Mouse (Mus musculus) forebrain, embryonic 14.5 days (tissue): Measurements from ENCODE around the gene Meltf. TPM values are rescaled to one million over a fixed set of nuclear protein-coding genes. Genes with fewer than 3 reads are reported as not detected.
A peak's percentile ranks its signal among the peaks of the same experiment; 100 is the strongest.
"Not testable (repeated sequence)": the region's sequence is repeated elsewhere in the genome, so short reads cannot be mapped to it uniquely, and the experiment has no call there.

Experiments used
- ATAC-seq: fragments of 200-750 bp; cut with Nextera tagmentation; 2 replicates; pipeline ENCODE4 v1.8.0; 2017; ENCODE audit warnings: mild to moderate bottlenecking, moderate library complexity
- DNase-seq: peaks from one replicate; pipeline ENCODE4 v3.0.0-alpha.2; 2015; ENCODE audit warnings: low spot score
- H3K27ac ChIP-seq: fragments of 300-500 bp; sonication (generic); 2 replicates; pipeline ENCODE4 v1.5.1; 2014; ENCODE audit warnings: low read depth, mild to moderate bottlenecking, control low read depth, low read length, moderate library complexity
- H3K27me3 ChIP-seq: fragments of 300-500 bp; sonication (generic); replicated peaks from 2 replicates; pipeline ENCODE4 v1.6.1; 2014; ENCODE audit warnings: low read length, control low read depth, mixed read lengths; ENCODE audit not compliant: control insufficient read depth, insufficient read depth
- H3K36me3 ChIP-seq: fragments of 300-500 bp; sonication (generic); 2 replicates; pipeline ENCODE4 v1.6.1; 2014; ENCODE audit warnings: low read length, control low read depth; ENCODE audit not compliant: control insufficient read depth, insufficient read depth
- H3K4me1 ChIP-seq: fragments of 300-500 bp; sonication (generic); 2 replicates; pipeline ENCODE4 v1.6.1; 2014; ENCODE audit warnings: antibody characterized with exemption, low read length, control low read depth; ENCODE audit not compliant: control insufficient read depth, insufficient read depth
- H3K4me2 ChIP-seq: fragments of 300-500 bp; sonication (generic); 2 replicates; pipeline ENCODE4 v1.6.1; 2014; ENCODE audit warnings: mild to moderate bottlenecking, control low read depth, low read length
- H3K4me3 ChIP-seq: fragments of 300-500 bp; sonication (generic); 2 replicates; pipeline ENCODE4 v1.5.1; 2014; ENCODE audit warnings: low read depth, low read length, control low read depth
- H3K9ac ChIP-seq: fragments of 300-500 bp; sonication (generic); 2 replicates; pipeline ENCODE4 v1.6.1; 2014; ENCODE audit warnings: mild to moderate bottlenecking, low read length, control low read depth, moderate library complexity
- H3K9me3 ChIP-seq: fragments of 300-500 bp; sonication (generic); replicated peaks from 2 replicates; pipeline ENCODE4 v1.6.1; 2016; ENCODE audit warnings: low read length, control low read depth, mixed read lengths; ENCODE audit not compliant: control insufficient read depth
- WGBS: fragments of 180-500 bp; shearing (Covaris S2); extraction: QIAGEN DNeasy Blood & Tissue Kit; methylation state at CpG from one replicate; pipeline ENCODE4 v1.1.7; 2014; 5-methylcytosine and 5-hydroxymethylcytosine counted together
- polyA plus RNA-seq: library from polyadenylated mRNA; unstranded; fragments of >200 nt; fragmentation: Nextera tagmentation; extraction: Ambion mirVana; gene quantifications from 2 replicates; pipeline ENCODE4 v1.2.1, GENCODE M21; 2014

Gene Meltf
- polyA plus RNA-seq, 1 experiment from 2014 or later = 0.04 TPM

DNA sequence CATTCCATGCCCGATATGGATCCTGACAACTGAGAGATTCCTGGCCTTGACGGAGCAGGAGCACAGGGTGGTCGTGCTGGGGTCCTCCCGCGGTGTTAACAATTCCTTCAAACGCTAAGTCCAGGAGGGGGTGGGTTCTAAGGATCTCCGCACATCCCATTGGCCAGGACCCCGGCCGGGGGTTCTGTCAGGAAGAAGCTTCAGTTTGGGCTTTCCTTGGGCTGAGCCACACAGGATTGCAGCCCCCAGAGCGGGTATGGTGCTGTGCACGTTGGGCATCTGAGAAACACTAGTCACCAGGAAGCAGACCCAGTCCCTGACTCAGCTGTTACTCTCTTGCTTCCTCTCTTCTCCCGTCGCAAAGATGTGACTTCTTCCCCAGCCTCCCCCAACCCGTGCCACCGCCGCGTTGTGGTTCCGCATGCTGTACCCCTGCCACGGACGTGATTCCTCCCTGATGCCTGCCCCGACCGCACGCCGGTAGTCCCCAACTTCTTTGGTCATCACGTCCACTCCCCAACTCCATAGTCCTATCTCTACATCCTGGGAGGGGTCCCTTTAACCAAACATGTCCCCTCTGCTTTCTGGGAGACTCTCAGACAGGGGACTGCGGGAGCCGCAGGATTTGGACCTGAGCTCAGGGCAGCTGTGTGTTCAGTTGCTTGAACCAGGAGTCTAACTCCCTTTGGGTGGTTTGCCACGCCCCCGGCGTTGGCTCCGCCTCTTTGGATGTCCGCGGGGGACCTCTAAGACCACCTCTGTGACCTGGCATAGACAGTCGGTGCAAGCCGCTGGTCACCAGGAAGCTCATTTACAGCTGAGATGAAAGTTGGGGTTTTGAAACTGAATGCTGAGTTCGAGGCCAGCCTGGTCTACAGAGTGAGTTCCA lies 56.7 kb downstream of the Meltf start:
- Histone ChIP-seq H3K9me3 (no peaks in the 10 kb centered on the region), H3K27ac (no peak overlapping the region), H3K27me3 (peaks cover 5% of the 10 kb centered on the region), H3K4me2 (peak overlapping the region; percentile 83), H3K9ac (peak overlapping the region; percentile 51), H3K4me1 (peaks cover 9% of the 10 kb centered on the region), H3K36me3 (no peaks in the 10 kb centered on the region), H3K4me3 (peak overlapping the region; percentile 38)
- DNase-seq = peak; percentile 24
- 6% methylated on average over 36 of the region's 36 CpGs for WGBS
- ATAC-seq = no peak

DNA sequence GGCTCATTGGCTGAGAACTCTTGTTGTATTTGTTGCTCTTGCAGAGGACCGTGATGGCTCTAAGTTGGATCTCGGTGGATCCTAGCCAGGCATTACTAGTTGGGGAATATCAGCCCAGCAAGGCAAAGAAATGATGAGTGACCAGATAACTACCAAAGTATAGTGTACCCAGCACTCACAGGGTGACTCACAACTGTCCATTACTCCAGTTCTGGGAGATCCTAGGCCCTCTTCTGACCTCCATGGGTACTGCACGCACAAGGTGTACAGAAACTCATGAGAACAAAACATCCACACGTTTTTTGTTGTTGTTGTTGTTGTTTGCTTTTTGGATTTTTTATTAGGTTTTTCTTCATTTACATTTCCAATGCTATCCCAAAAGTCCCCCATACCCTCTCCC lies 58.0 kb downstream of the Meltf start:
- Histone ChIP-seq H3K27me3 (peaks cover 5% of the 10 kb centered on the region), H3K4me2 (no peak overlapping the region), H3K9ac (no peak overlapping the region), H3K4me3 (no peak overlapping the region), H3K36me3 (no peaks in the 10 kb centered on the region), H3K27ac (no peak overlapping the region), H3K9me3 (no peaks in the 10 kb centered on the region), H3K4me1 (peaks cover 9% of the 10 kb centered on the region)
- ATAC-seq = no peak
- DNase-seq = no peak
- 86% methylated on average over 4 of the region's 4 CpGs for WGBS

DNA sequence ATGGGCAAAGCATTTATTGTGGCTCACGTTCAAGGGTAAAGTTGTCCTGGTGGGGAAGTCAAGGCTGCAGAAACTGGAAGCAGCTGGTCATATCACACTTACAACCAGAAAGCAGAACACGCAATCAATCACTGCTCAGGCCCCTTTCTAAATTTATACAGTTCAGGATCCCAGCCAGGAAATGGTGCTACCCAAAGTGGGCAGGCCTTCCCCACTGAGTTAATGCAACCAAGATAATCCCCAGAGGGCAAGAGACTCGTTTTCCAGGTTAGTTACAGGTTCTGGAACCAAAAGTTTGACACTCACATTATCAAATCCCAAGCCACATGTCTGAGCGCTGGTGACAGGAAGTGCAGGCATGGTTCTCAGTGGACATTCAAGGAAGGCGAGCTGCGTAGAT lies 60.2 kb downstream of the Meltf start:
- 79% methylated on average over 6 of the region's 6 CpGs for WGBS
- DNase-seq (no peak), ATAC-seq (no peak)
- Histone ChIP-seq H3K9me3 (no peaks in the 10 kb centered on the region), H3K9ac (no peak overlapping the region), H3K36me3 (no peaks in the 10 kb centered on the region), H3K4me1 (peaks cover 2% of the 10 kb centered on the region), H3K27me3 (peaks cover 5% of the 10 kb centered on the region), H3K4me2 (no peak overlapping the region), H3K4me3 (no peak overlapping the region), H3K27ac (no peak overlapping the region)

DNA sequence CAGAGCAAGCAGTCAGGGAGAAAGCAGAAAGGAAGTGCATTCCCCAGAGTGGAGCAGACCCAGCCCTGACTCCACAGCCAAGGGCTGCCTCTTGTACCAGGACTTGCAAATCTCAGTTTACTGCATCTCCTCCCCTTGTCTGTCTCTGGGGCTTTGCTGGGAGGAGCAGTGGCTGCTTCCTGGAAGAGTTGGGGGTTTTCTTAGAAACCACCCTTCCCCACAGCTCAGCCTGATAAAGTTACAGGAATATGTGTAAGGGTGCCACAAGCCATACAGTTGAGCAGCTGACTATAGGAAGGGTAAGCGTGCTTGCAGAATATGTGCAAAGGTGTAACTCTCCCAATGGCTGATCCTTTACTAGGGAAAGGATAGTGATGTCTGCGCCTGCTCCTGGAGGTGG lies 62.0 kb downstream of the Meltf start:
- ATAC-seq (no peak), DNase-seq (no peak)
- Histone ChIP-seq H3K27ac (no peak overlapping the region), H3K36me3 (no peaks in the 10 kb centered on the region), H3K9me3 (no peaks in the 10 kb centered on the region), H3K4me3 (no peak overlapping the region), H3K27me3 (peaks cover 3% of the 10 kb centered on the region), H3K9ac (no peak overlapping the region), H3K4me2 (no peak overlapping the region), H3K4me1 (no peaks in the 10 kb centered on the region)
- WGBS = 63% methylated on average over 2 of the region's 2 CpGs

DNA sequence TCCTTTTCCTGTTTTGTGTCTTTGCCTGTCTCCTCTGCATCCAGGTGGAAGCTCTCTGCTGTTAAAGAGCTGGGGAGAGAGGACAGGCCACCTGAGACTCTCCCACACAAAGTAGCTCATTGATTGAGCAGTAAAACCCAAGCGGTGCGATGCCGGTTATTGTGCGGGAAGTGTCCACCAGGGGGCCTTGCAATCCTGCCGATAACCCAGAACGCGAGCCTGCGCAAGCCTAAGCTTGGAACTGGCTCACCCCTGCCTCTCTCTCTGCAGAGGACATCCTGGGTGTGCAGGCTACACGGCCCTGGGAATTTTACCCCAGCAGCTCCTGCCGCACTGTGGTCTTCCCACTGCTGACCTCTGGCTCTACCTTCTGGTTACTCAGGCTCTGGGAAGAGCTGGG lies 65.4 kb downstream of the Meltf start:
- WGBS = 2% methylated on average over 10 of the region's 10 CpGs
- no peak overlapping the region for H3K4me2 ChIP-seq

DNA sequence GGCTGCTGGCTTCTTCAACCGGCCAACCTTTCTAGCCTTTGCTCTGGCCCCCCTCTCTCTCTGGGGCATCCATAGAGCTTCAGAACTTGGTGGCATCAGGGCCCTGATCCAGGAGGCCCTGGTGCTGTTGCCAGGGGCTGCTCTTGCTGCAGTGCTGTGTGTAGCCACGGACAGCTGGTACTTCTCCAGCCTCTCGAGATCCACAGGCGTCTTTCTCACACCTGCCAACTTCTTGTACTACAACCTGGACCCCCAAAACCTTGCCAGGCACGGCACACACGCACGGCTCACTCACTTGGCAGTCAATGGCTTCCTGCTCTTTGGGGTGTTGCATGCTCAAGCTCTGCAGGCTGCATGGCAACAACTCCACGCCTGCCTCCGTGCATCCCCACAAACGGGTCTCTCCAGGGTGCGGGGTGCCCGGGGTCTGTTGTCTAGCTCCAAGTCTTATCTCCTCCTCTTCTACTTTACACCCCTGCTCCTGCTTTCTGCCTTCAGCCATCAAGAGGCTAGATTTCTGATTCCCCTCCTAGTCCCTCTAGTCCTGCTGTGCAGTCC lies 66.2 kb downstream of the Meltf start:
- DNase-seq (no peak), ATAC-seq (no peak)
- Histone ChIP-seq H3K27me3 (no peaks in the 10 kb centered on the region), H3K36me3 (0 out of 2 replicates have a peak, but pooled peaks cover 3% of the 10 kb centered on the region), H3K9me3 (no peaks in the 10 kb centered on the region), H3K27ac (no peak overlapping the region), H3K4me1 (peaks cover 18% of the 10 kb centered on the region), H3K4me3 (no peak overlapping the region), H3K9ac (no peak overlapping the region), H3K4me2 (no peak overlapping the region)
- WGBS = 87% methylated on average over 12 of the region's 12 CpGs

More for the DNA sequence above, 65.4 kb downstream of the Meltf start:
- no peak overlapping the region for H3K9ac ChIP-seq
- H3K4me3 ChIP-seq = no peak overlapping the region
- no peaks in the 10 kb centered on the region for H3K27me3 ChIP-seq
- peaks cover 14% of the 10 kb centered on the region for H3K4me1 ChIP-seq
- H3K9me3 ChIP-seq = no peaks in the 10 kb centered on the region
- no peak overlapping the region for H3K27ac ChIP-seq
- 0 out of 2 replicates have a peak, but pooled peaks cover 3% of the 10 kb centered on the region for H3K36me3 ChIP-seq
- ATAC-seq = 0 out of 2 replicates have a peak, but pooled peaks have one; percentile 24
- peak; percentile 79 for DNase-seq

DNA sequence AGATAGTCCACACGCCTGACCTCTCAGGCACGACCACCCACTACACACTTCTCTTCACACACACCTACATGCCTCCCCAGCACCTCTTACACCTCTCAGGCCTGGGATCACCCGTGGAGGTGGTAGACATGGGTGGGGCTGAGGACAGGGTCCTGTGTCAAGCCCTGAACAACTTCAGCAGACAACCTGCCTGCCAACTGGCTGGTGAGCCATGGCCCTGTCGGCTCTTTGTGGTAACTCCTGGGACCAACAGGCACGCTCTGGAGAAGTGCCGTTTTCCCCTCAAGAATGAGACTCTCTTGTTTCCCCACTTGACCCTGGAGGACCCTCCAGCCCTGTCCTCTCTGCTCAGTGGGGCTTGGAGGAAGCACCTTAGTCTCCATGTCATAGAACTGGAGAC lies 66.8 kb downstream of the Meltf start:
- 86% methylated on average over 6 of the region's 6 CpGs for WGBS
- no peak for DNase-seq
- Histone ChIP-seq H3K9ac (no peak overlapping the region), H3K36me3 (0 out of 2 replicates have a peak, but pooled peaks cover 7% of the 10 kb centered on the region), H3K9me3 (no peaks in the 10 kb centered on the region), H3K4me1 (peaks cover 18% of the 10 kb centered on the region), H3K4me3 (no peak overlapping the region), H3K27ac (no peak overlapping the region), H3K4me2 (no peak overlapping the region), H3K27me3 (no peaks in the 10 kb centered on the region)
- no peak for ATAC-seq

DNA sequence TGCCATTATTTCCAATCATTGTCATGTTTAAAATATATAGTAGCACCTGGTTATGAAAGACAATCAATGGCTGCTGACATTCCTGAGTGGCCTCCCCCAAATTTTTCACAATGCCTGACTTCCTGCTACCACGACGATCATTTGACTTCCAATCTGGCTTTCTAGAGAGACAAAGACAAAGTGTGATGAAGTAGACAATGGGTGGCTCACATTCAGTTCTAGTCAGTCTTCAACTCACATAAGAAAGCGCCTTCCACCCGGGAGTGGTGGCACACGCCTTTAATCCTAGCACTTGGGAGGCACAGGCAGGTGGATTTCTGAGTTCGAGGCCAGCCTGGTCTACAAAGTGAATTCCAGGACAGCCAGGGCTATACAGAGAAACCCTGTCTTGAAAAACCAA lies 67.4 kb downstream of the Meltf start:
- not testable (repeated sequence) for DNase-seq
- 89% methylated on average over 6 of the region's 6 CpGs for WGBS
- H3K4me1 ChIP-seq = peaks cover 18% of the 10 kb centered on the region

DNA sequence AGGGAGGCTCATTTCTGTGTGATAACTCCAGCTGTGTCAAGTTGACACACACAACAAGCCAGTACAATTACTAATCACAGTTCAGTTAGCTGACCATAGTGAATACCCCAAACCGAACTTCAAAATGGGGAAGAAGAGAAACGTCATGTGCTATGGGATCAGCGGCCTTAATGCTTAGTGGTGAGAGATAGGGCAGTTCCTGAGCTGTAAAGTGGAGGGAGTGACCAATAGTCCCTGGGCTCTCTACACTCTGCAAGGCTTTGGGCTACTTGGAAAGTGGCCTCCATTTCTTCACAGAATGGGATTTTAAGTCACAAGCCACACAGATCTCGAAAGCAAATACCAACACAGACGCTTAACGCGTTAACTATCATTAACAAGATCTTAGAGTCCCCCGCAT lies 68.7 kb downstream of the Meltf start:
- ATAC-seq = no peak
- Histone ChIP-seq H3K9ac (peak overlapping the region; percentile 90), H3K36me3 (peaks cover 16% of the 10 kb centered on the region; the same call in 1 of the 2 replicates), H3K4me3 (peak overlapping the region; percentile 87), H3K4me1 (peaks cover 18% of the 10 kb centered on the region), H3K27ac (no peak overlapping the region), H3K27me3 (no peaks in the 10 kb centered on the region), H3K9me3 (no peaks in the 10 kb centered on the region), H3K4me2 (peak overlapping the region; percentile 93)
- 35% methylated on average over 8 of the region's 8 CpGs for WGBS
- DNase-seq = no peak

More for the DNA sequence above, 67.4 kb downstream of the Meltf start:
- not testable (repeated sequence) for H3K9ac ChIP-seq, H3K4me3 ChIP-seq, ATAC-seq, H3K27me3 ChIP-seq, H3K27ac ChIP-seq, H3K9me3 ChIP-seq
- peak overlapping the region; percentile 93; the same call in 1 of the 2 replicates for H3K4me2 ChIP-seq
- H3K36me3 ChIP-seq = peaks cover 10% of the 10 kb centered on the region; the same call in 1 of the 2 replicates
